Mouse (Mus musculus) activated CD4-positive, CD25-positive, alpha-beta regulatory T cell (primary cell): ENCODE measurements around the gene Ebpl. TPM values are rescaled to one million over a fixed set of nuclear protein-coding genes. Genes with fewer than 3 reads are reported as not detected.

Experiments used
- polyA plus RNA-seq, 2 experiments: library from polyadenylated mRNA; unstranded; fragments of 100-300 nt; shearing (Covaris generic); gene quantifications; one replicate each; pipeline ENCODE4 v1.2.1; 2017

Gene Ebpl
- polyA plus RNA-seq = 10 to 100 TPM; 14.0 to 19.1 TPM

GRCm38 (mm10) chr14:61360131-61360980 is at the start of gene Ebpl:
TSS of gene Ebpl (minus strand) at chr14:61360439.

GRCm38 (mm10) chr14:61309593-61309992 is 50.6 kb downstream of the Ebpl start, which contains the start of gene Arl11:
TSS of gene Arl11 (plus strand) at chr14:61309753.

Other genes with a start within 250 kb of the Ebpl start
- 10 to 100 TPM; 10.4 to 12.2 TPM for gene Sacs, start 222.0 kb downstream of the Ebpl start, polyA plus RNA-seq
- under 1 TPM; 0.10 to 0.11 TPM for gene Sgcg, start 101.9 kb downstream of the Ebpl start, polyA plus RNA-seq
- 1 to 10 TPM in 1 of 2 experiments, under 1 TPM in 1; 0.32 to 1.1 TPM for gene Arl11, start 50.7 kb downstream of the Ebpl start, polyA plus RNA-seq
- 10 to 100 TPM; 41.7 to 44.7 TPM for gene Kpna3, start 79.4 kb upstream of the Ebpl start, polyA plus RNA-seq
- gene Spryd7, start 196.4 kb upstream of the Ebpl start, polyA plus RNA-seq = 10 to 100 TPM in 1 of 2 experiments, 1 to 10 TPM in 1; 6.9 to 13.9 TPM
- 1 to 10 TPM; 6.9 to 8.1 TPM for gene Trim13, start 237.8 kb upstream of the Ebpl start, polyA plus RNA-seq
- under 1 TPM in 1 of 2 experiments, not detected in 1; 0.56 TPM for gene Kcnrg, start 247.0 kb upstream of the Ebpl start, polyA plus RNA-seq